Mouse (Mus musculus): ENCODE results near the gene Bach2. TPM values are rescaled to one million over a fixed set of nuclear protein-coding genes. Genes with fewer than 3 reads are reported as not detected.

Bach2 gene
- total and polyA plus RNA-seq, 2 experiments from 2014 or later: 2.1 to 2.4 TPM

DNA sequence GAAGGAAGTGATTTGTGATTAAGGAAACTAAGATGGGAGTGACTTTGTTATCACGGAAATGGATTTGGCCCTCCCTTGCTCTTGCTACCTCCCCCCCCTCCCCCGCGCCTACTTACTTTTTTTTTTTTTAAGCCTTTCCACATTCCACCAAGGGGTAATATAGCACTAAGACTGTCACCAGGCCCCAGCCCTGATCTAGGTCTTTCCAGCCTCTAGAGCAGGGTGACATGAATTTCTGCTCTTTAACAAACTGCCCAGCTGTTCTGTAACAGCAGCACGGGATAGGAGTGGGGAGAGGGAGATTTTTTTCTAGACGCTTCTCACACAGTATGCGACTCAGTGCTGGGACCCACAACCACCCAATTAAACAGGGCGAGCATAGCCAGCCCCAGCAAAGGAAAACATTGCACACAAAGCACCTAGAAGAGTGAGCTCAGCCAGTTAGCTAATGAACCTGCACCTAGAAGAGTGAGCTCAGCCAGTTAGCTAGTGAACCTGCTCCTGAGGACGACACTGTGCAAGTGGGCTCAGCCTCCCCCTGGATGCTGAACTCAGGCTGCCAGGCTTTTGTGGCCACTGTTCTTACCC lies 10.5 kb upstream of the Bach2 start:
- H3K36me3 ChIP-seq (replicated peaks; ENCODE audit: control insufficient read depth, insufficient read depth, low read length): no peaks in the 10 kb centered on the region
- TF ChIP-seq EP300 (IDR thresholded peaks at IDR 0.05; ENCODE audit: low read depth) (no peak), CTCF (IDR thresholded peaks at IDR 0.05; ENCODE audit: low read depth) (no peak)
- H3K4me1 ChIP-seq (ENCODE audit: control insufficient read depth, insufficient read depth): no peaks in the 10 kb centered on the region
- H3K27ac ChIP-seq (ENCODE audit: low read depth): no peak overlapping the region
- no peak overlapping the region for H3K4me3 ChIP-seq (ENCODE audit: low read depth, low read length)
- H3K27me3 ChIP-seq (ENCODE audit: control insufficient read depth, insufficient read depth, low read length): 0 out of 2 replicates have a peak, but pooled peaks cover 6% of the 10 kb centered on the region
- H3K9ac ChIP-seq (replicated peaks; ENCODE audit: low read depth, low read length): no peak overlapping the region
- ATAC-seq (ENCODE audit: insufficient read depth, low read depth) (no peak), DNase-seq (ENCODE audit: low spot score) (no peak)
- no peaks in the 10 kb centered on the region for H3K9me3 ChIP-seq (replicated peaks; ENCODE audit: control insufficient read depth, low read length)
- 64% methylated on average over 8 of the region's 8 CpGs for WGBS
- H3K4me2 ChIP-seq (ENCODE audit: low read depth, low read length): no peak overlapping the region

DNA sequence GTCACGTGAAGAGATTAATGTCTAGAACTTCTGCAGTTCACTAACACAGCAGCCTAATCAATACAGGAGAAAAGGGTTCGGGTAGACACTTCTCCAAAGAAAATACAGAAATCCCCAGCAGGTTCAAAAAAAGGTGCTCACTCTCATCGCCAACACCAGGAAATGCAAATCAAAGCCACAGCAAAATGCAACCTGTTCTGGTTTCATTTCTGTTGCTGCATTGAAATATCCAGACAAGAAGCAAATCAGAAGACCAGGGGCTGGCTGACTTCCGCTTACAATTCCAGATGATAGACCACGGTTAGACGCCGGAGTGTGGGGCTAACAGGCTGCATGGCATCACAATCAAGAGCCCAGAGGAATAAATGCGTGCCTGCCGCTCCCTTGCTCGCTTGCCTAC lies 9.3 kb upstream of the Bach2 start:
- WGBS: 75% methylated on average over 10 of the region's 10 CpGs

GRCm38 (mm10) chr4:32231258-32232055 lies 7.1 kb upstream of the Bach2 start:
- no peak for TF ChIP-seq CTCF (IDR thresholded peaks at IDR 0.05; ENCODE audit: low read depth)
- no peak for TF ChIP-seq EP300 (IDR thresholded peaks at IDR 0.05; ENCODE audit: low read depth)
- no peak for ATAC-seq (ENCODE audit: insufficient read depth, low read depth)
- Histone ChIP-seq H3K9me3 (replicated peaks; ENCODE audit: control insufficient read depth, low read length) (no peaks in the 10 kb centered on the region), H3K27me3 (ENCODE audit: control insufficient read depth, insufficient read depth, low read length) (0 out of 2 replicates have a peak, but pooled peaks cover 8% of the 10 kb centered on the region), H3K4me2 (ENCODE audit: low read depth, low read length) (no peak overlapping the region), H3K4me1 (ENCODE audit: control insufficient read depth, insufficient read depth) (no peaks in the 10 kb centered on the region), H3K27ac (ENCODE audit: low read depth) (no peak overlapping the region), H3K9ac (replicated peaks; ENCODE audit: low read depth, low read length) (no peak overlapping the region), H3K4me3 (ENCODE audit: low read depth, low read length) (no peak overlapping the region), H3K36me3 (replicated peaks; ENCODE audit: control insufficient read depth, insufficient read depth, low read length) (no peaks in the 10 kb centered on the region)
- DNase-seq (ENCODE audit: low spot score): no peak
- WGBS: 85% methylated on average over 11 of the region's 11 CpGs

More for the DNA sequence above, 9.3 kb upstream of the Bach2 start:
- Histone ChIP-seq H3K27me3 (ENCODE audit: control insufficient read depth, insufficient read depth, low read length) (0 out of 2 replicates have a peak, but pooled peaks cover 8% of the 10 kb centered on the region), H3K9me3 (replicated peaks; ENCODE audit: control insufficient read depth, low read length) (no peaks in the 10 kb centered on the region), H3K27ac (ENCODE audit: low read depth) (no peak overlapping the region), H3K4me1 (ENCODE audit: control insufficient read depth, insufficient read depth) (no peaks in the 10 kb centered on the region), H3K9ac (replicated peaks; ENCODE audit: low read depth, low read length) (no peak overlapping the region), H3K36me3 (replicated peaks; ENCODE audit: control insufficient read depth, insufficient read depth, low read length) (no peaks in the 10 kb centered on the region), H3K4me3 (ENCODE audit: low read depth, low read length) (no peak overlapping the region), H3K4me2 (ENCODE audit: low read depth, low read length) (no peak overlapping the region)
- DNase-seq (ENCODE audit: low spot score) (no peak), ATAC-seq (ENCODE audit: insufficient read depth, low read depth) (no peak)
- TF ChIP-seq CTCF (IDR thresholded peaks at IDR 0.05; ENCODE audit: low read depth): no peak

- 79% methylated on average over 16 of the region's 16 CpGs for WGBS
Observed at GRCm38 (mm10) chr4:32235920-32236705, 2.5 kb upstream of the Bach2 start.

GRCm38 (mm10) chr4:32238921-32239748 lies 531 bp downstream of the Bach2 start:
- no peaks in the 10 kb centered on the region for H3K9me3 ChIP-seq (replicated peaks; ENCODE audit: control insufficient read depth, low read length)
- ATAC-seq (ENCODE audit: insufficient read depth, low read depth): peak; percentile 74
- H3K27me3 ChIP-seq (ENCODE audit: control insufficient read depth, insufficient read depth, low read length): no peaks in the 10 kb centered on the region
- H3K4me3 ChIP-seq (ENCODE audit: low read depth, low read length): peak overlapping the region; percentile 96
- H3K4me2 ChIP-seq (ENCODE audit: low read depth, low read length): peak overlapping the region; percentile 98
- no peak for TF ChIP-seq EP300 (IDR thresholded peaks at IDR 0.05; ENCODE audit: low read depth)
- TF ChIP-seq CTCF (IDR thresholded peaks at IDR 0.05; ENCODE audit: low read depth): peak; percentile 22; the same call in 1 of the 2 replicates
- 0 out of 2 replicates have a peak, but pooled peaks cover 6% of the 10 kb centered on the region for H3K4me1 ChIP-seq (ENCODE audit: control insufficient read depth, insufficient read depth)
- peak overlapping the region; percentile 93 for H3K9ac ChIP-seq (replicated peaks; ENCODE audit: low read depth, low read length)
- peak; percentile 80 for DNase-seq (ENCODE audit: low spot score)
- H3K27ac ChIP-seq (ENCODE audit: low read depth): peak overlapping the region; percentile 96
- H3K36me3 ChIP-seq (replicated peaks; ENCODE audit: control insufficient read depth, insufficient read depth, low read length): no peaks in the 10 kb centered on the region
- WGBS: under 1% methylated on average over 50 of the region's 100 CpGs

More at GRCm38 (mm10) chr4:32235920-32236705, 2.5 kb upstream of the Bach2 start:
- no peak overlapping the region for H3K4me2 ChIP-seq (ENCODE audit: low read depth, low read length)
- H3K27me3 ChIP-seq (ENCODE audit: control insufficient read depth, insufficient read depth, low read length): 0 out of 2 replicates have a peak, but pooled peaks cover 8% of the 10 kb centered on the region
- no peak overlapping the region for H3K27ac ChIP-seq (ENCODE audit: low read depth)
- H3K9me3 ChIP-seq (replicated peaks; ENCODE audit: control insufficient read depth, low read length): no peaks in the 10 kb centered on the region
- TF ChIP-seq CTCF (IDR thresholded peaks at IDR 0.05; ENCODE audit: low read depth) (no peak), EP300 (IDR thresholded peaks at IDR 0.05; ENCODE audit: low read depth) (no peak)
- 0 out of 2 replicates have a peak, but pooled peaks cover 6% of the 10 kb centered on the region for H3K4me1 ChIP-seq (ENCODE audit: control insufficient read depth, insufficient read depth)
- no peak for DNase-seq (ENCODE audit: low spot score)
- no peak overlapping the region for H3K9ac ChIP-seq (replicated peaks; ENCODE audit: low read depth, low read length)
- no peak overlapping the region for H3K4me3 ChIP-seq (ENCODE audit: low read depth, low read length)
- H3K36me3 ChIP-seq (replicated peaks; ENCODE audit: control insufficient read depth, insufficient read depth, low read length): no peaks in the 10 kb centered on the region
- ATAC-seq (ENCODE audit: insufficient read depth, low read depth): no peak

Data from heart, postnatal 0 days (tissue).